Mouse (Mus musculus): ENCODE measurements at regions not wholly inside any gene's neighbourhood (a gene's known extent, or its start where the extent isn't known, plus 50 kb on each side); places are given as distances from the start of the nearest gene placed in this dataset.

GRCm38 (mm10) chr13:103642542-103643375, 131.6 kb downstream of the Srek1 start:
- Histone ChIP-seq H3K4me3 (ENCODE audit: insufficient read depth, poor library complexity, severe bottlenecking) (no peak overlapping the region), H3ac (ENCODE audit: control insufficient read depth, insufficient read length, low read depth) (no peak overlapping the region), H3K79me2 (ENCODE audit: control insufficient read depth, insufficient read depth) (no peaks in the 10 kb centered on the region), H3K36me3 (ENCODE audit: control insufficient read depth, insufficient read depth) (no peaks in the 10 kb centered on the region), H3K79me3 (ENCODE audit: low read depth) (no peaks in the 10 kb centered on the region), H3K27me3 (ENCODE audit: control insufficient read depth, insufficient read depth, insufficient read length) (no peaks in the 10 kb centered on the region)
- no peak for TF ChIP-seq CTCF (IDR thresholded peaks at IDR 0.05; ENCODE audit: control insufficient read depth, insufficient read depth, insufficient read length)
- no peak for TF ChIP-seq FOSL1 (IDR thresholded peaks at IDR 0.05; ENCODE audit: insufficient read depth, low read length, poor library complexity, severe bottlenecking)
- no peak for TF ChIP-seq MYOD1 (IDR thresholded peaks at IDR 0.05; ENCODE audit: control insufficient read depth, insufficient read length, low read depth)
- TF ChIP-seq CEBPB (IDR thresholded peaks at IDR 0.05; ENCODE audit: low read depth), result no peak

- no peak for TF ChIP-seq CTCF (IDR thresholded peaks at IDR 0.05; ENCODE audit: control insufficient read depth, insufficient read depth, insufficient read length)
- no peak for TF ChIP-seq MAX (IDR thresholded peaks at IDR 0.05)
- TF ChIP-seq FOSL1 (IDR thresholded peaks at IDR 0.05; ENCODE audit: insufficient read depth, low read length, poor library complexity, severe bottlenecking), result no peak
- TF ChIP-seq CEBPB (IDR thresholded peaks at IDR 0.05; ENCODE audit: low read depth), result no peak
- no peak for TF ChIP-seq MYOD1 (IDR thresholded peaks at IDR 0.05; ENCODE audit: control insufficient read depth, insufficient read length, low read depth)
- no peak for TF ChIP-seq MYOG (IDR thresholded peaks at IDR 0.05; ENCODE audit: control insufficient read depth, extremely low read depth, insufficient read length)
- TF ChIP-seq USF1 (IDR thresholded peaks at IDR 0.05; ENCODE audit: low read depth), result no peak
- Histone ChIP-seq H3K79me2 (ENCODE audit: control insufficient read depth, insufficient read depth) (no peaks in the 10 kb centered on the region), H3K79me3 (ENCODE audit: low read depth) (no peaks in the 10 kb centered on the region), H3K36me3 (ENCODE audit: control insufficient read depth, insufficient read depth) (no peaks in the 10 kb centered on the region), H3K27me3 (ENCODE audit: control insufficient read depth, insufficient read depth, insufficient read length) (no peaks in the 10 kb centered on the region), H3K4me3 (ENCODE audit: insufficient read depth, poor library complexity, severe bottlenecking) (no peak overlapping the region), H3ac (ENCODE audit: control insufficient read depth, insufficient read length, low read depth) (no peak overlapping the region)
These were observed 136.4 kb downstream of the Srek1 start for GRCm38 (mm10) chr13:103638038-103638437.

DNA sequence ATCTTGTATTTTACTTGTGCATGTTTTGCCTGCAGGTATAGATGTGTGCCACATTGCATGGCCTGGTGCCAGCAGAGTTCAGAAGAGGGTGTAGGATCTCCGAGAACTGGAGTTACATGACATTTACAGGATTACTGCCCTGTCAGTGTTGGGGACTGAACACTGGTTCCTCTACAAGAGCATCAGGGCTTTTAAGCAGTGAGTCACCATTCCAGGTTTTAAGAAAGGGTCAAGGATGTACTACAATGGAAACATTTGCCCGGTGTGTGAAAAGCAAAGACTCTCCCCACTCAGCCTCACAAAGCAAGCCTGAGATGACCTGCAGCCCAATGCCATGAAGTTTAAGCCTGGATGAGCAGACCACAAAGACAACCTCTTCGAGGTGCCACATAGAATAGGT, 137.0 kb downstream of the Srek1 start:
- H3K79me2 ChIP-seq (ENCODE audit: control insufficient read depth, insufficient read depth), result no peaks in the 10 kb centered on the region
- H3ac ChIP-seq (ENCODE audit: control insufficient read depth, insufficient read length, low read depth), result no peak overlapping the region
- TF ChIP-seq MAX (IDR thresholded peaks at IDR 0.05) (no peak), CEBPB (IDR thresholded peaks at IDR 0.05; ENCODE audit: low read depth) (no peak), MYOG (IDR thresholded peaks at IDR 0.05; ENCODE audit: control insufficient read depth, extremely low read depth, insufficient read length) (no peak), USF1 (IDR thresholded peaks at IDR 0.05; ENCODE audit: low read depth) (no peak)
- H3K27me3 ChIP-seq (ENCODE audit: control insufficient read depth, insufficient read depth, insufficient read length), result no peaks in the 10 kb centered on the region
- H3K36me3 ChIP-seq (ENCODE audit: control insufficient read depth, insufficient read depth), result no peaks in the 10 kb centered on the region
- no peaks in the 10 kb centered on the region for H3K79me3 ChIP-seq (ENCODE audit: low read depth)
- H3K4me3 ChIP-seq (ENCODE audit: insufficient read depth, poor library complexity, severe bottlenecking), result no peak overlapping the region

GRCm38 (mm10) chr13:103636595-103636994, 137.8 kb downstream of the Srek1 start:
- H3K36me3 ChIP-seq (ENCODE audit: control insufficient read depth, insufficient read depth), result no peaks in the 10 kb centered on the region
- no peak for TF ChIP-seq USF1 (IDR thresholded peaks at IDR 0.05; ENCODE audit: low read depth)
- TF ChIP-seq MAX (IDR thresholded peaks at IDR 0.05), result no peak
- no peak for TF ChIP-seq FOSL1 (IDR thresholded peaks at IDR 0.05; ENCODE audit: insufficient read depth, low read length, poor library complexity, severe bottlenecking)
- no peak for TF ChIP-seq MYOD1 (IDR thresholded peaks at IDR 0.05; ENCODE audit: control insufficient read depth, insufficient read length, low read depth)
- no peak for TF ChIP-seq CEBPB (IDR thresholded peaks at IDR 0.05; ENCODE audit: low read depth)
- TF ChIP-seq MYOG (IDR thresholded peaks at IDR 0.05; ENCODE audit: control insufficient read depth, extremely low read depth, insufficient read length), result no peak
- H3K79me2 ChIP-seq (ENCODE audit: control insufficient read depth, insufficient read depth), result no peaks in the 10 kb centered on the region

DNA sequence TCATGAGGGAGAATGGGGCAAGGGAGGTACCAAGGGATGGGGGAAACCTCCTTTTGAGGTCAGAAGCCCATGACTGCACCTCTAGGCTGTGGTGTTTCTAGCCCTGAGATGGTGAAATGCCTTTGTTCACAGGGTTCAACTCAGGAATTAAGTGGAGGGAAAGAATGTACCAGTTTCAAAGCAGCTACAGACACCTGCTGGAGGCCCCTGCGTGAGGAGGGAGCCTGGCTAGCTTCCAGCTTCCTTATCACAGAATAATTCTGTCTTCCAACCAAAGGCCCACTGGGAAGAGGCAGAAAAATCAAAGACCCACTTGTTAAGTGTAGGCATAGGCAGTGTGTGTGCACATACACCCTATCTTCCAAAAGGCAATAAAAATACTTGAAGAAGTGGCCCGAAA, 150.6 kb downstream of the Srek1 start:
- TF ChIP-seq CEBPB (IDR thresholded peaks at IDR 0.05; ENCODE audit: low read depth) (no peak), MYOD1 (IDR thresholded peaks at IDR 0.05; ENCODE audit: control insufficient read depth, insufficient read length, low read depth) (no peak), CTCF (IDR thresholded peaks at IDR 0.05; ENCODE audit: control insufficient read depth, insufficient read depth, insufficient read length) (no peak), MYOG (IDR thresholded peaks at IDR 0.05; ENCODE audit: control insufficient read depth, extremely low read depth, insufficient read length) (no peak), MAX (IDR thresholded peaks at IDR 0.05) (no peak), USF1 (IDR thresholded peaks at IDR 0.05; ENCODE audit: low read depth) (no peak), FOSL1 (IDR thresholded peaks at IDR 0.05; ENCODE audit: insufficient read depth, low read length, poor library complexity, severe bottlenecking) (no peak)
- H3ac ChIP-seq (ENCODE audit: control insufficient read depth, insufficient read length, low read depth), result no peak overlapping the region
- no peaks in the 10 kb centered on the region for H3K79me3 ChIP-seq (ENCODE audit: low read depth)
- H3K4me3 ChIP-seq (ENCODE audit: insufficient read depth, poor library complexity, severe bottlenecking), result no peak overlapping the region
- H3K36me3 ChIP-seq (ENCODE audit: control insufficient read depth, insufficient read depth), result no peaks in the 10 kb centered on the region
- H3K27me3 ChIP-seq (ENCODE audit: control insufficient read depth, insufficient read depth, insufficient read length), result peaks cover 10% of the 10 kb centered on the region
- no peaks in the 10 kb centered on the region for H3K79me2 ChIP-seq (ENCODE audit: control insufficient read depth, insufficient read depth)

More at GRCm38 (mm10) chr13:103636595-103636994, 137.8 kb downstream of the Srek1 start:
- Histone ChIP-seq H3ac (ENCODE audit: control insufficient read depth, insufficient read length, low read depth) (no peak overlapping the region), H3K4me3 (ENCODE audit: insufficient read depth, poor library complexity, severe bottlenecking) (no peak overlapping the region), H3K27me3 (ENCODE audit: control insufficient read depth, insufficient read depth, insufficient read length) (no peaks in the 10 kb centered on the region), H3K79me3 (ENCODE audit: low read depth) (no peaks in the 10 kb centered on the region)

DNA sequence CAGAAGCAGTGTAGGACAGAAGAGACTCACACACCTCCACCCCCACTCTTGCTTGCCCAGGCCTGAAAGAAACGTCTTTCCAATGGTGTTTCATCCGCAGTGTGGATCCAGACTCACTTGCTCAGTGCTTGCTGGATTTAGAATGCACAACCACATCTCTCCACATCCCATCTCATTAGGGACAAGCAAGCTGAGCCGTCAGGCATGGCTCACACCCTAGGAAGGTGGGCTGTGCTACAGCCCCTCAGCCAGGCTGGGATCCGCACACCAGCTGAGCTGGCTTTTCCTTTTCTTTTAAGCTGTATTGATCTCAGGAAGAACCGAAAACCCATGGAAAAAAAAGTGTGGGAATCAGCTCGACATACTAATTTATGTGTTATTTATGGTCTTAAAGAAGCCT, 151.1 kb downstream of the Srek1 start:
- H3K36me3 ChIP-seq (ENCODE audit: control insufficient read depth, insufficient read depth), result no peaks in the 10 kb centered on the region
- H3K79me3 ChIP-seq (ENCODE audit: low read depth), result no peaks in the 10 kb centered on the region
- peaks cover 10% of the 10 kb centered on the region for H3K27me3 ChIP-seq (ENCODE audit: control insufficient read depth, insufficient read depth, insufficient read length)
- no peaks in the 10 kb centered on the region for H3K79me2 ChIP-seq (ENCODE audit: control insufficient read depth, insufficient read depth)
- TF ChIP-seq CEBPB (IDR thresholded peaks at IDR 0.05; ENCODE audit: low read depth) (no peak), CTCF (IDR thresholded peaks at IDR 0.05; ENCODE audit: control insufficient read depth, insufficient read depth, insufficient read length) (no peak), MYOD1 (IDR thresholded peaks at IDR 0.05; ENCODE audit: control insufficient read depth, insufficient read length, low read depth) (no peak)
- H3ac ChIP-seq (ENCODE audit: control insufficient read depth, insufficient read length, low read depth), result no peak overlapping the region
- H3K4me3 ChIP-seq (ENCODE audit: insufficient read depth, poor library complexity, severe bottlenecking), result no peak overlapping the region
